Mouse (Mus musculus) hindbrain, postnatal 0 days (tissue): ENCODE results near the gene D10Wsu102e. TPM values are rescaled to one million over a fixed set of nuclear protein-coding genes. Genes with fewer than 3 reads are reported as not detected.
"Not testable (repeated sequence)": the region's sequence is repeated elsewhere in the genome, so short reads cannot be mapped to it uniquely, and the experiment has no call there.

Experiments
- ATAC-seq: fragments of 200-750 bp; cut with Nextera tagmentation; 2 replicates; pipeline ENCODE4 v1.8.0; 2017; ENCODE audit warnings: mild to moderate bottlenecking, moderate TSS enrichment, moderate library complexity
- DNase-seq: peaks from one replicate; pipeline ENCODE4 v3.0.0-alpha.2; 2015; ENCODE audit warnings: low spot score
- H3K27ac ChIP-seq: fragments of 300-500 bp; sonication (generic); 2 replicates; pipeline ENCODE4 v1.5.1; 2014; ENCODE audit warnings: mild to moderate bottlenecking
- H3K27me3 ChIP-seq: fragments of 300-500 bp; sonication (generic); 2 replicates; pipeline ENCODE4 v1.6.1; 2014; ENCODE audit warnings: low read length, mixed read lengths; ENCODE audit not compliant: insufficient read depth
- H3K36me3 ChIP-seq: fragments of 300-500 bp; sonication (generic); 2 replicates; pipeline ENCODE4 v1.6.1; 2014; ENCODE audit warnings: low read length, mixed read lengths; ENCODE audit not compliant: insufficient read depth
- H3K4me1 ChIP-seq: fragments of 300-500 bp; sonication (generic); 2 replicates; pipeline ENCODE4 v1.6.1; 2014; ENCODE audit warnings: antibody characterized with exemption, low read length, mixed read lengths; ENCODE audit not compliant: insufficient read depth
- H3K4me2 ChIP-seq: fragments of 300-500 bp; sonication (generic); 2 replicates; pipeline ENCODE4 v1.6.1; 2014; ENCODE audit warnings: low read depth, mild to moderate bottlenecking, low read length, moderate library complexity, mixed read lengths
- H3K4me3 ChIP-seq: fragments of 300-500 bp; sonication (generic); 2 replicates; pipeline ENCODE4 v1.5.1; 2014; ENCODE audit warnings: low read length
- H3K9ac ChIP-seq: fragments of 300-500 bp; sonication (generic); replicated peaks from 2 replicates; pipeline ENCODE4 v1.6.1; 2014; ENCODE audit warnings: mild to moderate bottlenecking, low read length, moderate library complexity, mixed read lengths
- H3K9me3 ChIP-seq: fragments of 300-500 bp; sonication (generic); 2 replicates; pipeline ENCODE4 v1.6.1; 2016; ENCODE audit warnings: low read length, mixed read lengths
- CTCF ChIP-seq: IDR thresholded peaks from 2 replicates; pipeline ENCODE4 v1.5.1; 2016; ENCODE audit warnings: antibody characterized with exemption, control low read depth, low read depth
- WGBS: fragments of 180-500 bp; shearing (Covaris S2); extraction: QIAGEN DNeasy Blood & Tissue Kit; methylation state at CpG from one replicate; pipeline ENCODE4 v1.1.7; 2014; 5-methylcytosine and 5-hydroxymethylcytosine counted together
- polyA plus RNA-seq: library from polyadenylated mRNA; unstranded; fragments of >200 nt; fragmentation: Nextera tagmentation; extraction: Ambion mirVana; gene quantifications from 2 replicates; pipeline ENCODE4 v1.2.1, GENCODE M21; 2015
- total RNA-seq: library from RNA; depleted of rRNA; stranded (reverse); fragments of >200 nt; gene quantifications from 2 replicates; pipeline ENCODE4 v1.2.3, GENCODE M21; 2014

The D10Wsu102e gene
- total and polyA plus RNA-seq, 2 experiments from 2014 or later, result 0.60 to 2.1 TPM

- ATAC-seq, result no peak
- no peaks in the 10 kb centered on the region for H3K27me3 ChIP-seq
- no peak overlapping the region for H3K9ac ChIP-seq
- H3K4me3 ChIP-seq, result no peak overlapping the region
- TF ChIP-seq CTCF, result no peak
- no peaks in the 10 kb centered on the region for H3K36me3 ChIP-seq
- no peaks in the 10 kb centered on the region for H3K4me1 ChIP-seq
- no peak overlapping the region for H3K4me2 ChIP-seq
- WGBS, result 90% methylated on average over 11 of the region's 11 CpGs
- H3K27ac ChIP-seq, result no peak overlapping the region
- DNase-seq, result no peak
- no peaks in the 10 kb centered on the region for H3K9me3 ChIP-seq
Observed at GRCm38 (mm10) chr10:83405711-83406110, 45.7 kb downstream of the D10Wsu102e start.

- WGBS, result 98% methylated on average over 10 of the region's 10 CpGs
- H3K4me1 ChIP-seq, result no peaks in the 10 kb centered on the region
Observed at GRCm38 (mm10) chr10:83407141-83407540, 47.1 kb downstream of the D10Wsu102e start.

GRCm38 (mm10) chr10:83418466-83418865 lies 58.4 kb downstream of the D10Wsu102e start:
- not testable (repeated sequence) for ATAC-seq, H3K4me3 ChIP-seq, H3K36me3 ChIP-seq, H3K27me3 ChIP-seq, H3K9me3 ChIP-seq, DNase-seq, H3K4me1 ChIP-seq, H3K4me2 ChIP-seq, H3K27ac ChIP-seq, H3K9ac ChIP-seq
- 97% methylated on average over 16 of the region's 16 CpGs for WGBS

More at GRCm38 (mm10) chr10:83407141-83407540, 47.1 kb downstream of the D10Wsu102e start:
- Histone ChIP-seq H3K36me3 (no peaks in the 10 kb centered on the region), H3K9ac (no peak overlapping the region), H3K27me3 (no peaks in the 10 kb centered on the region), H3K9me3 (no peaks in the 10 kb centered on the region), H3K27ac (no peak overlapping the region), H3K4me2 (no peak overlapping the region), H3K4me3 (no peak overlapping the region)
- DNase-seq, result no peak
- ATAC-seq, result no peak
- TF ChIP-seq CTCF, result no peak

- ATAC-seq (no peak), DNase-seq (no peak)
- Histone ChIP-seq H3K4me3 (no peak overlapping the region), H3K27me3 (no peaks in the 10 kb centered on the region), H3K9ac (no peak overlapping the region), H3K4me2 (no peak overlapping the region), H3K4me1 (no peaks in the 10 kb centered on the region), H3K9me3 (peaks cover 18% of the 10 kb centered on the region; the same call in 1 of the 2 replicates), H3K36me3 (no peaks in the 10 kb centered on the region), H3K27ac (no peak overlapping the region)
- no peak for TF ChIP-seq CTCF
- WGBS, result 91% methylated on average over 7 of the region's 7 CpGs
Observed at GRCm38 (mm10) chr10:83448582-83448981, 88.6 kb downstream of the D10Wsu102e start.

- no peak overlapping the region for H3K4me2 ChIP-seq
- 92% methylated on average over 3 of the region's 3 CpGs for WGBS
- H3K9me3 ChIP-seq, result peaks cover 31% of the 10 kb centered on the region
- no peak overlapping the region for H3K4me3 ChIP-seq
- H3K27me3 ChIP-seq, result no peaks in the 10 kb centered on the region
- TF ChIP-seq CTCF, result no peak
- H3K36me3 ChIP-seq, result no peaks in the 10 kb centered on the region
- ATAC-seq, result no peak
- H3K9ac ChIP-seq, result no peak overlapping the region
- no peaks in the 10 kb centered on the region for H3K4me1 ChIP-seq
- no peak for DNase-seq
- no peak overlapping the region for H3K27ac ChIP-seq
Observed at GRCm38 (mm10) chr10:83457531-83457930, 97.5 kb downstream of the D10Wsu102e start.

GRCm38 (mm10) chr10:83475226-83475625 lies 115.2 kb downstream of the D10Wsu102e start:
- Histone ChIP-seq H3K27ac (no peak overlapping the region), H3K4me1 (no peaks in the 10 kb centered on the region), H3K9me3 (no peaks in the 10 kb centered on the region), H3K27me3 (no peaks in the 10 kb centered on the region), H3K9ac (no peak overlapping the region), H3K4me2 (no peak overlapping the region), H3K36me3 (no peaks in the 10 kb centered on the region), H3K4me3 (no peak overlapping the region)
- DNase-seq (no peak), ATAC-seq (no peak)
- no peak for TF ChIP-seq CTCF
- WGBS, result 93% methylated on average over 13 of the region's 13 CpGs

- 84% methylated on average over 5 of the region's 5 CpGs for WGBS
- Histone ChIP-seq H3K36me3 (no peaks in the 10 kb centered on the region), H3K27ac (no peak overlapping the region), H3K9ac (no peak overlapping the region), H3K4me1 (no peaks in the 10 kb centered on the region), H3K4me3 (no peak overlapping the region), H3K9me3 (no peaks in the 10 kb centered on the region), H3K4me2 (no peak overlapping the region), H3K27me3 (no peaks in the 10 kb centered on the region)
- DNase-seq (no peak), ATAC-seq (no peak)
- no peak for TF ChIP-seq CTCF
Observed at GRCm38 (mm10) chr10:83477286-83477685, 117.3 kb downstream of the D10Wsu102e start.
